Comparison of ENCODE assay signal across 16 mouse cellular contexts in the genomic region with DNA sequence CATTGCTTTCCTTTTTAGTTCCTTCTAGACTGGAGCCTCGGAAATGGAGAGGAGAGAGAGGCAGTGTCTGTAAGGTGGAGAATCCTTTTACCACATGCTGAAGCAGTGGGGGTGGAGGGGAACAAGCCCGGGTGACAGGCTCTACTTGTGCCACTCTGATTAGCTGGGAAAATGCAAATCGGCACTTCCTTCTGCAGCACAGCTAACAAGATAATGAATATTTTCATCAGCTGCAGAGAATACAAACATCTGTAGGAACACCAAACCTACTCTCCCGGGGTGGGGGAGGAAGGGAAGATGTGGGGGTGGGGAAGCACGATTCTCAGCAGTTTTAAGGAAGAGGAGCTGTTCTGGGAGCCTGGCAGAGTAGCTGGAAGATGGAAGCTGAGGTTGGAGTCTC.
A peak's percentile ranks its signal among the peaks of the same experiment; 100 is the strongest.
DNase-seq lines count a peak whose midpoint lies in the region; ATAC-seq and TF ChIP-seq lines count a peak whose summit lies in the region.
"Had no signal": no experiment of that assay in that cellular context is flagged by ENCODE, and none has a peak within 500 bp of the region (broad histone marks: within the 10 kb centered on the region; RNA-seq: fewer than 3 reads in every experiment).

No protein-coding gene starts in this region.

- no peak overlapping the region for H3K27ac ChIP-seq in heart, embryonic 14.5 days (replicated peaks in 1 of 2; ENCODE audit: control insufficient read depth in 1 of 2, insufficient read depth in 1 of 2, low read depth in 2 of 2, low read length in 2 of 2)
- peak overlapping the region; percentile 16; the same call in 1 of the 2 replicates for H3K27ac ChIP-seq in ES-E14 (ENCODE audit: insufficient read depth, low read depth, low read length, poor library complexity, severe bottlenecking)
- peak overlapping the region; percentile 63 for H3K27ac ChIP-seq in midbrain, embryonic 13.5 days
- H3K27ac ChIP-seq: liver, embryonic 14.5 days; neural tube, embryonic 12.5 days had no signal

- no peaks in the 10 kb centered on the region for H3K36me3 ChIP-seq in heart, embryonic 14.5 days (ENCODE audit: control insufficient read depth, insufficient read depth, low read length)
- no peaks in the 10 kb centered on the region for H3K36me3 ChIP-seq in ES-E14 (ENCODE audit: control insufficient read depth, insufficient read depth, low read length, poor library complexity, severe bottlenecking)
- no peaks in the 10 kb centered on the region for H3K36me3 ChIP-seq in midbrain, embryonic 13.5 days
- H3K36me3 ChIP-seq: neural tube, embryonic 12.5 days had no signal

- H3K4me1 ChIP-seq in heart, embryonic 14.5 days (ENCODE audit: control insufficient read depth in 2 of 2, insufficient read depth in 2 of 2, low read length in 2 of 2), result peaks cover 3 to 6% of the 10 kb centered on the region in 2 experiments; a peak in 3 of 4 replicates
- H3K4me1 ChIP-seq in ES-E14 (ENCODE audit: control insufficient read depth in 2 of 2, insufficient read depth in 2 of 2, low read length in 2 of 2, poor library complexity in 1 of 2), result peaks cover 0 to 8% of the 10 kb centered on the region in 2 experiments; a peak in 3 of 4 replicates
- peaks cover 14% of the 10 kb centered on the region for H3K4me1 ChIP-seq in midbrain, embryonic 13.5 days (replicated peaks)

- no peak overlapping the region for H3K9ac ChIP-seq in heart, embryonic 14.5 days (ENCODE audit: low read length)
- H3K9ac ChIP-seq in ES-E14 (ENCODE audit: insufficient read depth, low read depth, low read length, poor library complexity, severe bottlenecking), result no peak overlapping the region
- no peak overlapping the region for H3K9ac ChIP-seq in midbrain, embryonic 13.5 days (replicated peaks)
- H3K9ac ChIP-seq: liver, embryonic 14.5 days; neural tube, embryonic 12.5 days had no signal

- WGBS in heart, embryonic 14.5 days, result 6% methylated on average over 5 of the region's 5 CpGs
- 26% methylated on average over 5 of the region's 5 CpGs for WGBS in midbrain, embryonic 13.5 days

- H3K27me3 ChIP-seq in heart, embryonic 14.5 days (ENCODE audit: control insufficient read depth, insufficient read depth, low read length), result no peaks in the 10 kb centered on the region
- no peaks in the 10 kb centered on the region for H3K27me3 ChIP-seq in midbrain, embryonic 13.5 days
- H3K27me3 ChIP-seq: neural tube, embryonic 12.5 days; Patski had no signal

- intact Hi-C loops in heart, postnatal 10 days (cut with DNase I), result no loop called here

- ATAC-seq in heart, embryonic 14.5 days (ENCODE audit: insufficient number of reproducible peaks, insufficient read depth, low FRiP score, low read depth), result no peak
- peak; percentile 66 for ATAC-seq in midbrain, embryonic 13.5 days

- no peaks in the 10 kb centered on the region for H3K9me3 ChIP-seq in heart, embryonic 14.5 days (ENCODE audit: control insufficient read depth, low read length)
- no peaks in the 10 kb centered on the region for H3K9me3 ChIP-seq in ES-E14 (ENCODE audit: control insufficient read depth, insufficient read depth, low read depth, low read length)
- no peaks in the 10 kb centered on the region for H3K9me3 ChIP-seq in midbrain, embryonic 13.5 days
- H3K9me3 ChIP-seq: neural tube, embryonic 12.5 days had no signal

- peak overlapping the region; percentile 41 for H3K4me2 ChIP-seq in heart, embryonic 14.5 days (ENCODE audit: low read length)
- no peak overlapping the region for H3K4me2 ChIP-seq in midbrain, embryonic 13.5 days (replicated peaks)
- H3K4me2 ChIP-seq: neural tube, embryonic 12.5 days had no signal

- DNase-seq in heart, postnatal 10 days, result no peak
- no peak for DNase-seq in ES-E14 (ENCODE audit: low read depth, low spot score)
- DNase-seq in brain, adult 2 months (ENCODE audit: low read depth, low spot score), result peak; percentile 72
- DNase-seq in thymus, postnatal 4 days, result no peak
- no peak for DNase-seq in c-Kit-positive CD71-positive TER-119-positive erythroid progenitor cells, embryonic 14.5 days (ENCODE audit: low spot score)
- DNase-seq: adrenal gland, adult 8-10 months; cerebellum, postnatal 10 days; gastrocnemius, postnatal 14 days; kidney, adult 18-20 months; lung, postnatal 10 days; retina, postnatal 1 day had no signal

- no peak overlapping the region for H3K4me3 ChIP-seq in heart, embryonic 14.5 days (ENCODE audit: control insufficient read depth in 1 of 2, insufficient read depth in 1 of 2, low read depth in 1 of 2, low read length in 2 of 2)
- H3K4me3 ChIP-seq in ES-E14 (ENCODE audit: insufficient read depth in 1 of 2, low read depth in 1 of 2, low read length in 2 of 2, poor library complexity in 1 of 2, severe bottlenecking in 1 of 2), result no peak overlapping the region
- no peak overlapping the region for H3K4me3 ChIP-seq in midbrain, embryonic 13.5 days (replicated peaks)
- H3K4me3 ChIP-seq: neural tube, embryonic 12.5 days had no signal

- in situ Hi-C loops in ES-E14 (cut with MboI; ENCODE audit: low sequenced_read_pairs in 2 of 2, unreplicated experiment in 2 of 2), result no loop called here

TF ChIP-seq in ES-E14, 5 proteins besides CTCF, POLR2A, EP300 and RAD21:
- TF ChIP-seq ZNF384 (IDR thresholded peaks at IDR 0.05; ENCODE audit: low read depth, low read length) (no peak), MAFK (IDR thresholded peaks at IDR 0.05; ENCODE audit: insufficient read depth, low read depth, low read length) (no peak), CHD2 (IDR thresholded peaks at IDR 0.05; ENCODE audit: low read depth, low read length) (no peak), HCFC1 (IDR thresholded peaks at IDR 0.05; ENCODE audit: borderline replicate concordance, insufficient read depth, low read length) (no peak), ZC3H11A (IDR thresholded peaks at IDR 0.05; ENCODE audit: borderline replicate concordance, low read depth, low read length) (no peak)

Comparison
In these comparisons a context has a peak if more than half of its experiments do, and no peak if none do; other contexts are left out.
1. H3K27ac ChIP-seq: peak in ES-E14 (single experiment) and midbrain, embryonic 13.5 days (single experiment); none in heart, embryonic 14.5 days (0 of 2).